Mouse (Mus musculus) hindbrain, embryonic 14.5 days (tissue): ENCODE data around the gene 4930519P11Rik. TPM values are rescaled to one million over a fixed set of nuclear protein-coding genes. Genes with fewer than 3 reads are reported as not detected.

Experiments used
- ATAC-seq: fragments of 200-750 bp; cut with Nextera tagmentation; 2 replicates; pipeline ENCODE4 v1.8.0; 2017; ENCODE audit warnings: moderate number of reproducible peaks, mild to moderate bottlenecking, moderate TSS enrichment, moderate library complexity; ENCODE audit not compliant: low FRiP score
- DNase-seq: peaks from one replicate; pipeline ENCODE4 v3.0.0-alpha.2; 2015; ENCODE audit warnings: low spot score
- H3K27ac ChIP-seq: fragments of 300-500 bp; sonication (generic); 2 replicates; pipeline ENCODE4 v1.5.1; 2014; ENCODE audit warnings: mild to moderate bottlenecking, moderate library complexity
- H3K27me3 ChIP-seq: fragments of 300-500 bp; sonication (generic); 2 replicates; pipeline ENCODE4 v1.6.1; 2014; ENCODE audit warnings: mild to moderate bottlenecking, low read length, mixed read lengths; ENCODE audit not compliant: control insufficient read depth, insufficient read depth
- H3K36me3 ChIP-seq: fragments of 300-500 bp; sonication (generic); replicated peaks from 2 replicates; pipeline ENCODE4 v1.6.1; 2014; ENCODE audit not compliant: control insufficient read depth, insufficient read depth
- H3K4me1 ChIP-seq: fragments of 300-500 bp; sonication (generic); replicated peaks from 2 replicates; pipeline ENCODE4 v1.6.1; 2014; ENCODE audit warnings: antibody characterized with exemption, low read length, mixed read lengths; ENCODE audit not compliant: control insufficient read depth, insufficient read depth
- H3K4me2 ChIP-seq: fragments of 300-500 bp; sonication (generic); replicated peaks from 2 replicates; pipeline ENCODE4 v1.6.1; 2014; ENCODE audit warnings: mild to moderate bottlenecking, moderate library complexity
- H3K4me3 ChIP-seq: fragments of 300-500 bp; sonication (generic); replicated peaks from 2 replicates; pipeline ENCODE4 v1.5.1; 2014; ENCODE audit warnings: mild to moderate bottlenecking, low read length
- H3K9ac ChIP-seq: fragments of 300-500 bp; sonication (generic); 2 replicates; pipeline ENCODE4 v1.6.1; 2014
- H3K9me3 ChIP-seq: fragments of 300-500 bp; sonication (generic); 2 replicates; pipeline ENCODE4 v1.6.1; 2016; ENCODE audit warnings: low read length; ENCODE audit not compliant: control insufficient read depth
- WGBS: fragments of 180-500 bp; shearing (Covaris S2); extraction: QIAGEN DNeasy Blood & Tissue Kit; methylation state at CpG from one replicate; pipeline ENCODE4 v1.1.7; 2014; 5-methylcytosine and 5-hydroxymethylcytosine counted together
- polyA plus RNA-seq: library from polyadenylated mRNA; unstranded; fragments of >200 nt; fragmentation: Nextera tagmentation; extraction: Ambion mirVana; gene quantifications from 2 replicates; pipeline ENCODE4 v1.2.1, GENCODE M21; 2014

The 4930519P11Rik gene
- polyA plus RNA-seq, 1 experiment from 2014 or later = 0.59 TPM

DNA sequence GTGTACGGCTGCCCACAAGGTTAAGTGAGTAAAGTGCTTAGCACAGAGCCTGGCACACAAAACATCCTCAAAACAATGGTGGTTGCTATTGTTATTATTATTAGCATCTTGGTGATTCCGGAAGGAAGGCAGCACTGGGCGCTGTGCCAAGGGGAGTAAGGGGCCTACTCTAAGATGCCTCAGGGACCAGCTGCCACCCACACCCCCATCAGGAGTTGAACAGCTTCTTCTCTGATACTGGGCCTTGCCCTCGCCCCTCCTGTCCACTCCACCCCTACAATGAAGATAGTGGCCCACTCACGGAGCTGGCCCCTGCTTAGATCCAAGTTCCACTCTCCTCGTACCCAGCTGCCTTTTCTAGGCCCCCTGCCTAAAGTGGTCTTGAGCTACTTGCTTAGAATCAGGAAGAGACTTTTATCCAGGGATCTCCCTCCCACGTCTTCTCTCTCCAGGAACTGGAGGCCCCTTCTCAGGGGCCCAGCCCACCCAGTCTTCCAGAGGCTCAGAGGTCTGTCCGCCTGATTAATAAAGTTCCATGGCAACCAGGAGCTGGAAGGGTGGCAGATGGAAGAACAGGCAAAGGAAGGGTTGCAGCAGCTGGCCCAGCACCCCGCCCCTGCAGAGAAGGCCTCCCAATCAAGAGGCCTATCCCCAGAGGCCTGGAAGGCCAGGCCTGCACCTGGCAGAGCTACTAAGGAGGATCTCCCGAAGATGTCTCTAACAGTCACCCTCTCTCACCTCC, 44.7 kb downstream of the 4930519P11Rik start:
- DNase-seq (no peak), ATAC-seq (no peak)
- H3K27me3 ChIP-seq = no peaks in the 10 kb centered on the region
- 0 out of 2 replicates have a peak, but pooled peaks cover under 1% of the 10 kb centered on the region for H3K36me3 ChIP-seq
- no peaks in the 10 kb centered on the region for H3K9me3 ChIP-seq
- peak overlapping the region; percentile 94 for H3K4me2 ChIP-seq
- no peak overlapping the region for H3K9ac ChIP-seq
- H3K4me1 ChIP-seq = 0 out of 2 replicates have a peak, but pooled peaks cover 4% of the 10 kb centered on the region
- WGBS = 6% methylated on average over 10 of the region's 10 CpGs
- peak overlapping the region; percentile 74 for H3K4me3 ChIP-seq
- peak overlapping the region; percentile 47 for H3K27ac ChIP-seq

DNA sequence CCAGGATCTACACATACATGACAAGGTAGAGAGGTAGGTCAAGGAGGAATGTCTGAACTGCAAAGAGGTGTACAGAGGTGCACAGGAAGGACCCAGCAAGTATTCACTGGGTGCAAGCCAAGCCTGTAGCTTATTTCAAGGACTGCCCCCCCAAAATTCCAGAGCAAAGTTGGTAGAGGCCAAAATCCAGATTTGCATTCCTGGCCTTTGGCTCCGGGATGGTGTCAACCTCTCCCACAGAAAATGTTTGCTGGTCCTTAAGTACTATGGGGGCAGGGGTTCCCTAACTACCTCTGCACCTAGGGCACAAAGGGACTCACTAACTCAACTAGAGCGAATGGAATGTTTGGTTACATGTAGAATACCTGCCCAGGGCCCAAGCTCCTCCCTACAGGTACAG, 45.5 kb downstream of the 4930519P11Rik start:
- DNase-seq (no peak), ATAC-seq (no peak)
- H3K27me3 ChIP-seq = no peaks in the 10 kb centered on the region
- H3K4me3 ChIP-seq = no peak overlapping the region
- H3K4me1 ChIP-seq = 0 out of 2 replicates have a peak, but pooled peaks cover 4% of the 10 kb centered on the region
- peak overlapping the region; percentile 47; the same call in 1 of the 2 replicates for H3K27ac ChIP-seq
- H3K9ac ChIP-seq = no peak overlapping the region
- no peaks in the 10 kb centered on the region for H3K9me3 ChIP-seq
- H3K4me2 ChIP-seq = peak overlapping the region; percentile 94
- H3K36me3 ChIP-seq = peaks cover 8% of the 10 kb centered on the region; the same call in 1 of the 2 replicates
- 65% methylated on average over 2 of the region's 2 CpGs for WGBS

DNA sequence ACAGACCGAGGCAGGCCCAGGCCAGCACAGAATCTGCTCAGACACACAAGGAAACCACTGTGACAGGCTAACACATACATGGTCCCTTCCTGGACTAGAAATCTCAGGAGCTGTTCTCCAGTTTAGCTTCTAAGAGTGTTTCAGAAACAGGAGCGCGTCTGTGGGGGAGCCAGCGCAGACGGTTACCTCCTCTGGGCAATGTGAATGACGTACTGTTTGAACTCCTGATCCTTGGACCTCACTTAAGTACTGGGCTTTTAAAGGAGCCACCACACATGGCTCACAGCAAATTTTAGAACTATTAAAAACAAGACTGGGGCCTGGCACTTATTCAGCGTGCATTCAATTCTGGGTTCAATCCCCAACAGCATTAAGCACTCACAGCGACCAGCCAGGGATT, 46.6 kb downstream of the 4930519P11Rik start:
- no peaks in the 10 kb centered on the region for H3K9me3 ChIP-seq
- no peaks in the 10 kb centered on the region for H3K27me3 ChIP-seq
- DNase-seq (no peak), ATAC-seq (no peak)
- H3K9ac ChIP-seq = no peak overlapping the region
- H3K4me1 ChIP-seq = 0 out of 2 replicates have a peak, but pooled peaks cover 4% of the 10 kb centered on the region
- no peak overlapping the region for H3K4me3 ChIP-seq
- H3K4me2 ChIP-seq = no peak overlapping the region
- H3K27ac ChIP-seq = no peak overlapping the region
- peaks cover 9% of the 10 kb centered on the region; the same call in 1 of the 2 replicates for H3K36me3 ChIP-seq
- 45% methylated on average over 8 of the region's 8 CpGs for WGBS

DNA sequence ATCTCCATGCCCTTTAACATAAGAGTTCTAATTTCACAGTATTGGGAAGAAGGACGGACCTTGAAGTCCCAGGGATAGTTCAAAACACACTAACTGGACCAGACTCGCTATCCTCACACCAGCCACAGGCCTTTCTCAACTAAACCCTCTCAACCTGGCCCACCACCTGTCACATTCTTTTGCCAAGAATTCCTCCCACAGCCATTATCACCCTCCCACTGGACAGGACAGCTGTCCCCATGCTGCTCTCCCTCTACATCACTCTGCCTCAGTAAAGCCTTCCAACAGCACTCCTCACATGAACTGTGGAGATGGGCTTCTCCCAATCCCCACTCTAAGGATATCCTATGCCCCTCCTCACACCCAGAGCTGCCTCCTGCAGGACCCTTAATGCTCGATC, 47.7 kb downstream of the 4930519P11Rik start:
- H3K9ac ChIP-seq = no peak overlapping the region
- no peak overlapping the region for H3K27ac ChIP-seq
- 72% methylated on average over 3 of the region's 3 CpGs for WGBS
- H3K36me3 ChIP-seq = peaks cover 9% of the 10 kb centered on the region
- H3K9me3 ChIP-seq = no peaks in the 10 kb centered on the region
- DNase-seq = no peak
- H3K4me3 ChIP-seq = no peak overlapping the region
- ATAC-seq = no peak
- no peaks in the 10 kb centered on the region for H3K27me3 ChIP-seq
- H3K4me1 ChIP-seq = 0 out of 2 replicates have a peak, but pooled peaks cover 4% of the 10 kb centered on the region
- no peak overlapping the region for H3K4me2 ChIP-seq

DNA sequence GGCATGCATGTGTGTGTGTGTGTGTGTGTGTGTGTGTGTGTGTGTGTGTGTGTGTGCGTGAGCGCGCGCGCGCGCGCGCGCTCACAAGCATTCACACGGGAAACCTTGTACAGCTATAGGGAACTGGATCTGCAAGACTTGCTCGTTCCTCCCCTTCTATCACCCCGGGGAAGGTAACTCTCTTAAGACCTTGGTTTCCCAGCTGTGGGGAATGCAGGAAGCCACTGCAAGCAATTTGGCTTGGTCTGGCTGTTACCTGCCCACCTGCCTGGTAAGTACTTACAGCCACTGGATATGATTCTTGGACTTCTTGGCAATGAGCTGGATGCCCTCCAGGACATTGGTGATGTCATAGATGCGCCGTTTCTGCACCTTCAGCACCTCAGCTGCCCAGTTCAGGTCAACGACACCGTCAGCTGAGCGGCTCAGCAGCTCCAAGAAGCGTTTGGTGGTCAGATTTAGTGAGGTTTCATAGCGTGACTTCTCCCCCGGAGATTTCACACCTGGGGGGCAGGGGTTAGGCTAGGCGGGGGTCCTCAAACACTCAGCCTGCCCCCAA, 49.5 kb downstream of the 4930519P11Rik start:
- WGBS = 91% methylated on average over 22 of the region's 22 CpGs
- Histone ChIP-seq H3K4me2 (no peak overlapping the region), H3K36me3 (peaks cover 9% of the 10 kb centered on the region), H3K9ac (no peak overlapping the region), H3K9me3 (no peaks in the 10 kb centered on the region), H3K4me1 (peaks cover 8% of the 10 kb centered on the region; the same call in 1 of the 2 replicates), H3K4me3 (no peak overlapping the region), H3K27me3 (no peaks in the 10 kb centered on the region), H3K27ac (no peak overlapping the region)
- ATAC-seq (no peak), DNase-seq (no peak)

Other genes with a start within 250 kb of the 4930519P11Rik start
- gene Cdk5rap1, start 240.4 kb downstream of the 4930519P11Rik start, polyA plus RNA-seq = 14.2 and 20.3 TPM in 2 replicates
- 7.0 and 7.1 TPM in 2 replicates for gene Snta1, start 205.3 kb downstream of the 4930519P11Rik start, polyA plus RNA-seq
- gene Cbfa2t2, start 177.0 kb downstream of the 4930519P11Rik start, polyA plus RNA-seq = 44.6 and 48.0 TPM in 2 replicates
- gene 1700003F12Rik, start 66.4 kb downstream of the 4930519P11Rik start, polyA plus RNA-seq = 1.5 and 1.6 TPM in 2 replicates
- 0.12 and 0.22 TPM in 2 replicates for gene Actl10, start 61.7 kb downstream of the 4930519P11Rik start, polyA plus RNA-seq
- 13.6 and 15.2 TPM in 2 replicates for gene Necab3, start 54.5 kb downstream of the 4930519P11Rik start, polyA plus RNA-seq
- 2.2 and 2.4 TPM in 2 replicates for gene E2f1, start 43.5 kb downstream of the 4930519P11Rik start, polyA plus RNA-seq
- gene Pxmp4, start 9.7 kb downstream of the 4930519P11Rik start, polyA plus RNA-seq = 17.3 and 18.5 TPM in 2 replicates
- gene Zfp341, start 140 bp downstream of the 4930519P11Rik start, polyA plus RNA-seq = 2.0 and 2.4 TPM in 2 replicates
- gene Chmp4b, start 38.3 kb upstream of the 4930519P11Rik start, polyA plus RNA-seq = 23.2 and 23.4 TPM in 2 replicates
- gene Gm14214, start 156.6 kb upstream of the 4930519P11Rik start, polyA plus RNA-seq = not detected in 2 replicates
- 36.2 and 41.0 TPM in 2 replicates for gene Raly, start 177.7 kb upstream of the 4930519P11Rik start, polyA plus RNA-seq
- 0.93 and 1.3 TPM in 2 replicates for gene a, start 178.0 kb upstream of the 4930519P11Rik start, polyA plus RNA-seq